Mouse (Mus musculus) hindbrain, postnatal 0 days (tissue): ENCODE measurements around the gene Rangap1. TPM values are rescaled to one million over a fixed set of nuclear protein-coding genes. Genes with fewer than 3 reads are reported as not detected.

Source experiments
- ATAC-seq: fragments of 200-750 bp; cut with Nextera tagmentation; 2 replicates; pipeline ENCODE4 v1.8.0; 2017; ENCODE audit warnings: mild to moderate bottlenecking, moderate TSS enrichment, moderate library complexity
- DNase-seq: peaks from one replicate; pipeline ENCODE4 v3.0.0-alpha.2; 2015; ENCODE audit warnings: low spot score
- H3K27ac ChIP-seq: fragments of 300-500 bp; sonication (generic); 2 replicates; pipeline ENCODE4 v1.5.1; 2014; ENCODE audit warnings: mild to moderate bottlenecking
- H3K27me3 ChIP-seq: fragments of 300-500 bp; sonication (generic); 2 replicates; pipeline ENCODE4 v1.6.1; 2014; ENCODE audit warnings: low read length, mixed read lengths; ENCODE audit not compliant: insufficient read depth
- H3K36me3 ChIP-seq: fragments of 300-500 bp; sonication (generic); 2 replicates; pipeline ENCODE4 v1.6.1; 2014; ENCODE audit warnings: low read length, mixed read lengths; ENCODE audit not compliant: insufficient read depth
- H3K4me1 ChIP-seq: fragments of 300-500 bp; sonication (generic); 2 replicates; pipeline ENCODE4 v1.6.1; 2014; ENCODE audit warnings: antibody characterized with exemption, low read length, mixed read lengths; ENCODE audit not compliant: insufficient read depth
- H3K4me2 ChIP-seq: fragments of 300-500 bp; sonication (generic); 2 replicates; pipeline ENCODE4 v1.6.1; 2014; ENCODE audit warnings: low read depth, mild to moderate bottlenecking, low read length, moderate library complexity, mixed read lengths
- H3K4me3 ChIP-seq: fragments of 300-500 bp; sonication (generic); 2 replicates; pipeline ENCODE4 v1.5.1; 2014; ENCODE audit warnings: low read length
- H3K9ac ChIP-seq: fragments of 300-500 bp; sonication (generic); replicated peaks from 2 replicates; pipeline ENCODE4 v1.6.1; 2014; ENCODE audit warnings: mild to moderate bottlenecking, low read length, moderate library complexity, mixed read lengths
- H3K9me3 ChIP-seq: fragments of 300-500 bp; sonication (generic); 2 replicates; pipeline ENCODE4 v1.6.1; 2016; ENCODE audit warnings: low read length, mixed read lengths
- CTCF ChIP-seq: IDR thresholded peaks from 2 replicates; pipeline ENCODE4 v1.5.1; 2016; ENCODE audit warnings: antibody characterized with exemption, control low read depth, low read depth
- WGBS: fragments of 180-500 bp; shearing (Covaris S2); extraction: QIAGEN DNeasy Blood & Tissue Kit; methylation state at CpG from one replicate; pipeline ENCODE4 v1.1.7; 2014; 5-methylcytosine and 5-hydroxymethylcytosine counted together
- polyA plus RNA-seq: library from polyadenylated mRNA; unstranded; fragments of >200 nt; fragmentation: Nextera tagmentation; extraction: Ambion mirVana; gene quantifications from 2 replicates; pipeline ENCODE4 v1.2.1, GENCODE M21; 2015
- total RNA-seq: library from RNA; depleted of rRNA; stranded (reverse); fragments of >200 nt; gene quantifications from 2 replicates; pipeline ENCODE4 v1.2.3, GENCODE M21; 2014

The Rangap1 gene
- total and polyA plus RNA-seq, 2 experiments from 2014 or later: 128 to 151 TPM

DNA sequence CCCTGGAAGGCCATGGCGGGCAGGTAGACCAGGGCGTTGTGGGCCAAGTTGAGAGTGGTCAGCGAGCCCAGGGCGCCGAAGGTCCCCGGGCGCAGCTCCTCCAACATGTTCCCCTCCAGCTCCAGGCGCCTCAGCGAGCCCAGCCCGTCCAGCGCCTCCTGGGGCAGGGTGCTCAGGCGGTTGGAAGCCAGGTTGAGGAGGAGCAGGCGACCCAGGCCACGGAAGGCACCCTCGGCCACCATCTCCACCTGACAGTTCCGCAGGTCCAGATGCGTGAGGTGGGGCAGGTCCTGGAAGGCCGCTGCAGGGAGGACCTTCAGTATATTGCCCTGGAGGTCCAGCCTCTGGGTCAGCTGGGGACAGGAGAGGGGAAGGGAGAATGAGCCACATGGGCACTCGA, 50.4 kb downstream of the Rangap1 start:
- ATAC-seq (no peak), DNase-seq (no peak)
- peak overlapping the region; percentile 73; the same call in 1 of the 2 replicates for H3K27ac ChIP-seq
- no peak for TF ChIP-seq CTCF
- peak overlapping the region; percentile 54 for H3K4me3 ChIP-seq
- WGBS: 30% methylated on average over 15 of the region's 19 CpGs
- no peaks in the 10 kb centered on the region for H3K9me3 ChIP-seq
- no peaks in the 10 kb centered on the region for H3K27me3 ChIP-seq
- peak overlapping the region; percentile 85 for H3K4me2 ChIP-seq
- peaks cover 11% of the 10 kb centered on the region for H3K4me1 ChIP-seq
- peak overlapping the region; percentile 85 for H3K9ac ChIP-seq
- no peaks in the 10 kb centered on the region for H3K36me3 ChIP-seq

DNA sequence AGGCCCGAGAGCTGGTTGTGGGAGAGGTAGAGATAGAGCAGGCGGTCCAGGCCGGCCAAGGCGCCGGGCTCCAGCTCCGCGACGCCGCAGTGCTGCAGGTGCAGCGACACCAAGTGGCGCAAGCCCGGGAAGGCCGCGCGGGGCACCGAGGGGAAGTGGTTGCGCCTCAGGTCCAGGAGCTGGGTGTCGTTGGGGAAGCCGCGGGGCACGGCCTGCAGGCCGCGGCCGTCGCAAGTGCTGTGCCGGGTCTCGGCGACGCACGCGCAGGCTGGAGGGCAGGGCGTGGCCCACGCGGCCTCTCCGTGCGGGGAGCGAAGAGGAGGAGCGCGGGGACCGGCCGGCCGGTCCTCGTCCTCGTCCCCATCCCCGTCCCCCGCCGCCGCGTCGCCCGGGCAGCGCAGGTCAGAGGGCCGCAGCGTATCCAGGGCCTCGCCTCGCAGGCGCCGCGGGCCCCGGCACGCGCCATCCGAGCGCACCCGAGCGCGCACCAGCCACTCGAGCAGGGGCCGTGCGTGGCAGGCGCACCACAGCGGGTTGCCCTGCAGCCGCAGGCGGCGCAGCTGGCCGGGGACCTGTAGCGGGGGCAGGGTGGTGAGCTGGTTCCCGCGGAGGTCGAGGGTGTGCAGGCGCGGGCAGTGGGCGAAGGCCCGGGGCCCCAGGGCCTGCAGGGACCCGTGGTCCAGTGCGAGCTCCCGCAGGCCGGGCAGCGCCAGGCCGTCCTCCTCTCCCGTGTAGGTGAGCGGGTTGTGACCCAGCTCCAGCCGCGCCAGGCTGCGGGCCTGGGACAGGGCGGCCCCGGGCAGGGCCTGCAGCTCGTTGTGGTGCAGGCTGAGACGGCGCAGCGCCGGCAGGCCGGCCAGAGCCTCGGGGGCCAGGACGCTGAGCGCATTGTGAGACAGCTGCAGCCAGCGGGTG, 51.1 kb downstream of the Rangap1 start:
- peak; percentile 80 for ATAC-seq
- peak; percentile 62 for TF ChIP-seq CTCF
- Histone ChIP-seq H3K4me2 (peak overlapping the region; percentile 85), H3K27me3 (no peaks in the 10 kb centered on the region), H3K27ac (peak overlapping the region; percentile 73), H3K9me3 (no peaks in the 10 kb centered on the region), H3K4me3 (peak overlapping the region; percentile 54), H3K4me1 (peaks cover 11% of the 10 kb centered on the region), H3K36me3 (no peaks in the 10 kb centered on the region), H3K9ac (peak overlapping the region; percentile 85)
- peak; percentile 86 for DNase-seq
- 2% methylated on average over 94 of the region's 107 CpGs for WGBS

DNA sequence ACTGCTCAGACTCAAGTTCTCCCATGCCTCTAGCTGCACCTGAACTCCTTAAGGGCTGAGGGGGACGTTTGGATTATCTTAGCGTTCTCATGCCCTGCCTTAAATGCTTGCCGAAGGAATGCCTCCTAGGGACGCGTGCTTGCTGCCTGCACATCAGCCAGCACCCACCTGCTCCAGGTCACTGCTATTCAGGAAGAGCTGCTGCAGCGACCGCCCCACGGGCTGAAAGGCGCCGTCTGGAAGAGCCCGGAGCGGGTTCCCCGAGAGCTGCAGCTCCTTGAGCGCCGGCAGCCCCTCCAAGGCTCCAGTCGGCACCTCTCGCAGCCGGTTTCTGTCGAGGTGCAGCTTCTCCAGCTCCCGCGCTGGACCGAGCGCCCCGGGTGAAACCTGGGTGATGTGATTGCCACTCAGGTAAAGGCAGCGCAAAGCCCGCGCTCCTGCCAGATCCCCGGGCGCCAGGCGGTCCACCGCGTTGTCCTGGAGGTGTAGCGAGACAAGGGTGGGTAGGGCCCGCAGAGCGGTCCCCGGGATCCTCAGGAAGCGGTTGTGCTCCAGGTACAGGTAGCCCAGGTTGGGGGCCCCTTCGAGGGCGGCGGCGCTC, 51.9 kb downstream of the Rangap1 start:
- peak; percentile 2; the same call in 1 of the 2 replicates for ATAC-seq
- peak overlapping the region; percentile 85 for H3K4me2 ChIP-seq
- peak overlapping the region; percentile 73 for H3K27ac ChIP-seq
- H3K9me3 ChIP-seq: no peaks in the 10 kb centered on the region
- TF ChIP-seq CTCF: no peak
- no peaks in the 10 kb centered on the region for H3K27me3 ChIP-seq
- H3K36me3 ChIP-seq: no peaks in the 10 kb centered on the region
- peak overlapping the region; percentile 54 for H3K4me3 ChIP-seq
- WGBS: 4% methylated on average over 41 of the region's 41 CpGs
- H3K4me1 ChIP-seq: peaks cover 11% of the 10 kb centered on the region
- H3K9ac ChIP-seq: peak overlapping the region; percentile 85
- DNase-seq: peak; percentile 39

DNA sequence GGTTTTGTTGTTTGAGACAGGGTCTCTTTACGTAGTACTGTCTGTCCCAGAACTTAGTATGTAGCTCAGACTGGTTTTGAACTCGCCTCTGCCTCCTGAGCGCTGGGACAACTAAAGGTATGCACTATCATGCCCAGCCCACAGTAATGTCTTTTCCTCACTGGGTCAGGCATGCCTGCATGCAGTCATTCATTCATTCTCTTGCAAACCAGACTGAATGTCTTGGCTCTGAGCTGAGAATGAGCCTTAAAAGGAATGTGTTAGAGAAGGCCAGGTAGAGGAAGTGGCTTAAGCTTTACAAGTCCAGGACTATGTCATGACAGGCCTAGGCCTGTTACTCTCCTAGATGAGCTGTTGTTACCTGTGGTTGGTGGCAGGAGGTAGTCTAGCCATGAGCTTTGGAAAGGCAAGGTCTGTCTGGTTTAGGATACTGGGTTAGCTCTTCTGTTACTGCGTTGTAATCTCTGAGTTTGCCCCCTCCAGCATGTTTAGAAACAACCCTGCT, 65.0 kb downstream of the Rangap1 start:
- TF ChIP-seq CTCF: no peak
- no peak for ATAC-seq

DNA sequence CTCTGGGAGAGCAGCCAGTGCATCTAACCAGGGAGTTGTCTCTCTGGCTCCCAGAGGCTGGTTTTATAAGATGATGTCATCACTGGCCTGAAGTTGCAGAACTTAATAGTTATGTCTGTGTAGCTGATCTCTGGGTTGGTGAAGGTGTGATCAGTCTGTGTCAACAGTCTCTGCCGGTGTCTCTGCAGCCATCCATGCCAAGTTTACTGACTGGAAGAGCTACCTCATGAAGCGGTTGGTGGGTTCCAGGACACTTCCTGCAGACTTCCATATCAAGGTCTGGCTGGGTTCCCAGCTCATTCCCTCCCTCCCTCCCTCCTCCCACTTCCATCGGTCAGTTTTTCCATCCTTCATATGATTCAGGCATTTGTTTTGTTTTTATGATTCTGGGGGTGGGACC, 68.7 kb downstream of the Rangap1 start:
- no peak overlapping the region for H3K27ac ChIP-seq
- H3K36me3 ChIP-seq: peaks cover 26% of the 10 kb centered on the region
- H3K4me2 ChIP-seq: no peak overlapping the region
- H3K27me3 ChIP-seq: no peaks in the 10 kb centered on the region
- ATAC-seq (no peak), DNase-seq (no peak)
- WGBS: 74% methylated on average over 3 of the region's 3 CpGs
- no peak overlapping the region for H3K9ac ChIP-seq
- TF ChIP-seq CTCF: no peak
- no peaks in the 10 kb centered on the region for H3K9me3 ChIP-seq
- no peak overlapping the region for H3K4me3 ChIP-seq
- no peaks in the 10 kb centered on the region for H3K4me1 ChIP-seq

More for the DNA sequence above, 65.0 kb downstream of the Rangap1 start:
- H3K36me3 ChIP-seq: peaks cover 57% of the 10 kb centered on the region
- H3K27ac ChIP-seq: no peak overlapping the region
- H3K4me1 ChIP-seq: no peaks in the 10 kb centered on the region
- 96% methylated on average over 4 of the region's 4 CpGs for WGBS
- H3K9me3 ChIP-seq: no peaks in the 10 kb centered on the region
- no peak overlapping the region for H3K9ac ChIP-seq
- DNase-seq: no peak
- no peaks in the 10 kb centered on the region for H3K27me3 ChIP-seq
- no peak overlapping the region for H3K4me2 ChIP-seq
- H3K4me3 ChIP-seq: no peak overlapping the region

DNA sequence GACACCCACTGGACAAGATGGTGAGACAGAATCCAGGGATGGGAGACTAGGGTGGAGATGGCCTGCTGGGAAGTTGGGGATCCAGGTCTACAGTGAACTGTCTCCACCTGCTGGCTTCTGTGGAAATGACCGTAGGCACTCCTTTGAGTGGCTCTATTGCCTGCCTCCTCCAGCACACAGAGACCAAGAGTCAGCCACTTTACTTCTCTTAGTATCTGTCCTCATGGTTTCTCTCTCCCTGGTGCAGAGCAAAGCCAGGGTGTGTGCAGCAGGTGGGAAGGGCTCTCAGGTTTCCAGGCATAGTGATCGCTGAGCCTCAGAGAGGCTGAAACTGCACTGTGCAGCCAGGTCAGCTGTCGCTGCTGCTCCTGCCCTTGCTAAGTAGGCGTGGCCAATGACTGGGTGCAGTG, 75.1 kb downstream of the Rangap1 start:
- Histone ChIP-seq H3K27ac (no peak overlapping the region), H3K36me3 (peaks cover 34% of the 10 kb centered on the region), H3K4me2 (no peak overlapping the region), H3K27me3 (no peaks in the 10 kb centered on the region), H3K4me3 (no peak overlapping the region), H3K9me3 (no peaks in the 10 kb centered on the region), H3K4me1 (no peaks in the 10 kb centered on the region), H3K9ac (no peak overlapping the region)
- WGBS: 79% methylated on average over 4 of the region's 4 CpGs
- DNase-seq (peak; percentile 79), ATAC-seq (peak; percentile 51)
- peak; percentile 80 for TF ChIP-seq CTCF

DNA sequence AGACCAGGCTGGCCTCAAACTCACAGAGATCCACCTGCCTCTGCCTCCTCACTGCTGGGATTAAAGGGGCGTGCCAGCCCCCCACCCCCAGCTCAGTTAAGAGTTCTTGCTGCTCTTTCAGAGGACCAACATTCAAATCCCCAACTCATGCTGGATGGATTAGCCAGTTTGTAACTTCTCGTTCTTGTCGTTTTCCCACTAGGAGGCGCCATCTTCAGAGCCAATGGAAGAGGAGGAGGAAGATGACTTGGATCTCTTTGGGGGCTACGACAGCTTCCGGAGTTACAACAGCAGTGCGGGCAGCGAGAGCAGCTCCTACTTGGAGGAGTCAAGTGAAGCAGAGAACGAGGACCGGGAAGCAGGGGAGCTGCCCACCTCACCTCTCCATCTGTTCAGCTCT, 78.4 kb downstream of the Rangap1 start:
- Histone ChIP-seq H3K27ac (no peak overlapping the region), H3K4me2 (no peak overlapping the region), H3K27me3 (no peaks in the 10 kb centered on the region), H3K4me1 (no peaks in the 10 kb centered on the region), H3K9ac (no peak overlapping the region), H3K36me3 (peaks cover 30% of the 10 kb centered on the region), H3K4me3 (no peak overlapping the region), H3K9me3 (no peaks in the 10 kb centered on the region)
- WGBS: 85% methylated on average over 10 of the region's 10 CpGs
- DNase-seq (no peak), ATAC-seq (no peak)
- TF ChIP-seq CTCF: 0 out of 2 replicates have a peak, but pooled peaks have one; percentile 17
